In the genomic region with DNA sequence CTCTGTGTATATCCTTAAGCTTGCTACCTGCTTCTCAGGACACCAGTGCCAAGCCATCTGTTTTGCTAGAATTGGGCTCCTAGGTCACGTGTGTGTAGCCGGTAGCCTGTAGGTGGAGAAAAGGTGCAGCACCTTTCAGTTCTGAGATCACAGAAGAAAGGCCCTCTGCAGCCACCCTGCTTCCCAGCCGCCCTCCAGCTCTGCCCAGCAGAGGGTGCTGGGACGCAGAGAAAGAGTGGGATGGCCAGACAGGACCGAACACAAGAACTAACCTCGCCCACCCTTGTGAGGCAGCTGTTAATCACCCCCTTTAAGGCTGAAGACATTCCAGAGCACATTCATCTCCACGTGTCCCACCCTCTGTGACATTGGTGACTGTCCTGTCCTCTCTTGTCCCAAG, we compare ENCODE assay signal across 9 mouse cellular contexts.
DNase-seq lines count a peak whose midpoint lies in the region; ATAC-seq and TF ChIP-seq lines count a peak whose summit lies in the region.
"Had no signal": no experiment of that assay in that cellular context is flagged by ENCODE, and none has a peak within 500 bp of the region (broad histone marks: within the 10 kb centered on the region; RNA-seq: fewer than 3 reads in every experiment).

No protein-coding gene starts in this region.

- intact Hi-C loops in heart, adult 2 months (cut with DNase I): loop anchor here (1.0 to 10.0 kb wide), 3 partner anchors 174 to 741 kb away; no protein-coding TSS in a partner anchor
- intact Hi-C loops in left cerebral cortex, postnatal 25 days (cut with DNase I): loop anchor here (5.0 kb wide), 1 partner anchor 741 kb away; no protein-coding TSS in a partner anchor

- H3K27me3 ChIP-seq in heart, adult 2 months (ENCODE audit: control insufficient read depth, insufficient read depth, low read length): no peaks in the 10 kb centered on the region
- H3K27me3 ChIP-seq in small intestine, adult 2 months (ENCODE audit: control insufficient read depth, insufficient read depth, low read length): no peaks in the 10 kb centered on the region
- H3K27me3 ChIP-seq in midbrain, embryonic 14.5 days (ENCODE audit: control insufficient read depth, insufficient read depth, low read length): no peaks in the 10 kb centered on the region
- H3K27me3 ChIP-seq: midbrain, embryonic 12.5 days had no signal

- no peak overlapping the region for H3K27ac ChIP-seq in heart, adult 2 months
- H3K27ac ChIP-seq in small intestine, adult 2 months (ENCODE audit: insufficient read depth, low read depth, low read length): no peak overlapping the region
- no peak overlapping the region for H3K27ac ChIP-seq in midbrain, embryonic 14.5 days (replicated peaks; ENCODE audit: low read depth, low read length)
- H3K27ac ChIP-seq: midbrain, embryonic 12.5 days had no signal

- TF ChIP-seq CTCF in heart, adult 2 months (IDR thresholded peaks at IDR 0.05): peak; percentile 68
- TF ChIP-seq CTCF in small intestine, adult 2 months (IDR thresholded peaks at IDR 0.05; ENCODE audit: extremely low read depth, insufficient read length, insufficient replicate concordance, low read depth, low read length): 0 out of 2 replicates have a peak, but pooled peaks have one; percentile 17

- WGBS in heart, adult 2 months: 50% methylated on average over 7 of the region's 7 CpGs
- 47% methylated on average over 7 of the region's 7 CpGs for WGBS in small intestine, adult 2 months
- 48% methylated on average over 7 of the region's 7 CpGs for WGBS in midbrain, embryonic 14.5 days

- TF ChIP-seq EP300 in heart, adult 2 months (IDR thresholded peaks at IDR 0.05; ENCODE audit: insufficient read depth, low read depth, low read length): no peak

- no peak for ATAC-seq in midbrain, embryonic 14.5 days (ENCODE audit: low FRiP score, low TSS enrichment)

- H3K4me2 ChIP-seq in midbrain, embryonic 14.5 days (ENCODE audit: low read length): no peak overlapping the region
- H3K4me2 ChIP-seq: midbrain, embryonic 12.5 days had no signal

- no peaks in the 10 kb centered on the region for H3K36me3 ChIP-seq in heart, adult 2 months (ENCODE audit: control insufficient read depth, insufficient read depth, low read length)
- no peaks in the 10 kb centered on the region for H3K36me3 ChIP-seq in small intestine, adult 2 months (ENCODE audit: control insufficient read depth, insufficient read depth, low read length)
- H3K36me3 ChIP-seq in midbrain, embryonic 14.5 days (ENCODE audit: control insufficient read depth, insufficient read depth, low read length): no peaks in the 10 kb centered on the region
- H3K36me3 ChIP-seq: midbrain, embryonic 12.5 days had no signal

- H3K4me3 ChIP-seq in heart, adult 2 months: no peak overlapping the region
- H3K4me3 ChIP-seq in small intestine, adult 2 months (ENCODE audit: low read depth, low read length): no peak overlapping the region
- H3K4me3 ChIP-seq in midbrain, embryonic 14.5 days (replicated peaks; ENCODE audit: low read depth, low read length): no peak overlapping the region
- H3K4me3 ChIP-seq: midbrain, embryonic 12.5 days had no signal

- H3K9ac ChIP-seq in heart, adult 2 months (ENCODE audit: low read depth, low read length): no peak overlapping the region
- no peak overlapping the region for H3K9ac ChIP-seq in midbrain, embryonic 14.5 days (replicated peaks; ENCODE audit: low read length)
- H3K9ac ChIP-seq: midbrain, embryonic 12.5 days had no signal

- H3K9me3 ChIP-seq in midbrain, embryonic 14.5 days (ENCODE audit: control insufficient read depth, low read length): no peaks in the 10 kb centered on the region
- H3K9me3 ChIP-seq: midbrain, embryonic 12.5 days had no signal

- TF ChIP-seq POLR2A in heart, adult 2 months (IDR thresholded peaks at IDR 0.05; ENCODE audit: insufficient read depth, low read depth, low read length): no peak
- TF ChIP-seq POLR2A in small intestine, adult 2 months (IDR thresholded peaks at IDR 0.05; ENCODE audit: low read depth, low read length): no peak

- peak in 1 of 2 experiments; percentile 47 for DNase-seq in heart, adult 2 months
- no peak for DNase-seq in heart, adult 9 months (ENCODE audit: low spot score in 2 of 2)
- peak; percentile 36 for DNase-seq in ovary, postnatal 36 days (ENCODE audit: low spot score)
- DNase-seq in ovary, adult 18-20 months (ENCODE audit: low spot score): no peak
- DNase-seq in cerebellum, postnatal 36 days: peak; percentile 39 to 43
- DNase-seq in left cerebral cortex, postnatal 25 days (ENCODE audit: low spot score in 2 of 2): no peak
- DNase-seq in midbrain, embryonic 14.5 days: no peak

- H3K4me1 ChIP-seq in heart, adult 2 months (ENCODE audit: control insufficient read depth, insufficient read depth, low read length): peaks cover 2% of the 10 kb centered on the region; the same call in 1 of the 2 replicates
- H3K4me1 ChIP-seq in small intestine, adult 2 months (ENCODE audit: control insufficient read depth, insufficient read depth, insufficient read length, low read length): peaks cover 11% of the 10 kb centered on the region
- no peaks in the 10 kb centered on the region; the same call in 1 of the 2 replicates for H3K4me1 ChIP-seq in midbrain, embryonic 14.5 days (ENCODE audit: control insufficient read depth, insufficient read depth, low read length)

- peaks cover 7% of the 10 kb centered on the region for H3K79me2 ChIP-seq in heart, adult 2 months (replicated peaks; ENCODE audit: control insufficient read depth, insufficient read depth, low read length)

Comparison
In these comparisons a context has a peak if more than half of its experiments do, and no peak if none do; other contexts are left out.
1. DNase-seq: peak in ovary, postnatal 36 days (single experiment) and cerebellum, postnatal 36 days (2 of 2); none in heart, adult 9 months (0 of 2), ovary, adult 18-20 months (single experiment), left cerebral cortex, postnatal 25 days (0 of 2) and midbrain, embryonic 14.5 days (single experiment).